Mouse (Mus musculus) heart, embryonic 15.5 days (tissue): Measurements from ENCODE around the gene Tfr2. TPM values are rescaled to one million over a fixed set of nuclear protein-coding genes. Genes with fewer than 3 reads are reported as not detected.
A peak's percentile ranks its signal among the peaks of the same experiment; 100 is the strongest.

Experiments used
- ATAC-seq: fragments of 200-750 bp; cut with Nextera tagmentation; replicated peaks from 2 replicates; pipeline ENCODE4 v1.8.0; 2017; ENCODE audit warnings: low read depth, moderate TSS enrichment; ENCODE audit not compliant: insufficient number of reproducible peaks, insufficient read depth, low FRiP score
- H3K27ac ChIP-seq: fragments of 300-500 bp; sonication (generic); 2 replicates; pipeline ENCODE4 v1.5.1; 2015; ENCODE audit warnings: mild to moderate bottlenecking, inconsistent platforms
- H3K27me3 ChIP-seq: fragments of 300-500 bp; sonication (generic); 2 replicates; pipeline ENCODE4 v1.6.1; 2015; ENCODE audit warnings: inconsistent platforms
- H3K36me3 ChIP-seq: fragments of 300-500 bp; sonication (generic); 2 replicates; pipeline ENCODE4 v1.6.1; 2015; ENCODE audit warnings: mild to moderate bottlenecking, inconsistent platforms
- H3K4me1 ChIP-seq: fragments of 300-500 bp; sonication (generic); replicated peaks from 2 replicates; pipeline ENCODE4 v1.6.1; 2015; ENCODE audit warnings: inconsistent platforms
- H3K4me2 ChIP-seq: fragments of 300-500 bp; sonication (generic); 2 replicates; pipeline ENCODE4 v1.6.1; 2015; ENCODE audit warnings: inconsistent platforms, mild to moderate bottlenecking, moderate library complexity
- H3K4me3 ChIP-seq: fragments of 300-500 bp; sonication (generic); 2 replicates; pipeline ENCODE4 v1.5.1; 2015; ENCODE audit warnings: mild to moderate bottlenecking, inconsistent platforms
- H3K9ac ChIP-seq: fragments of 300-500 bp; sonication (generic); 2 replicates; pipeline ENCODE4 v1.6.1; 2015; ENCODE audit warnings: mild to moderate bottlenecking, inconsistent platforms
- H3K9me3 ChIP-seq: fragments of 300-500 bp; sonication (generic); replicated peaks from 2 replicates; pipeline ENCODE4 v1.6.1; 2016; ENCODE audit warnings: inconsistent platforms
- WGBS: fragments of 180-500 bp; shearing (Covaris S2); methylation state at CpG from one replicate; pipeline ENCODE4 v1.1.7; 2015; ENCODE audit warnings: mixed read lengths; 5-methylcytosine and 5-hydroxymethylcytosine counted together
- polyA plus RNA-seq: library from polyadenylated mRNA; unstranded; fragments of >200 nt; fragmentation: Nextera tagmentation; extraction: Ambion mirVana; gene quantifications from 2 replicates; pipeline ENCODE4 v1.2.1, GENCODE M21; 2015

Gene Tfr2
- polyA plus RNA-seq, 1 experiment from 2014 or later = 0.31 TPM

DNA sequence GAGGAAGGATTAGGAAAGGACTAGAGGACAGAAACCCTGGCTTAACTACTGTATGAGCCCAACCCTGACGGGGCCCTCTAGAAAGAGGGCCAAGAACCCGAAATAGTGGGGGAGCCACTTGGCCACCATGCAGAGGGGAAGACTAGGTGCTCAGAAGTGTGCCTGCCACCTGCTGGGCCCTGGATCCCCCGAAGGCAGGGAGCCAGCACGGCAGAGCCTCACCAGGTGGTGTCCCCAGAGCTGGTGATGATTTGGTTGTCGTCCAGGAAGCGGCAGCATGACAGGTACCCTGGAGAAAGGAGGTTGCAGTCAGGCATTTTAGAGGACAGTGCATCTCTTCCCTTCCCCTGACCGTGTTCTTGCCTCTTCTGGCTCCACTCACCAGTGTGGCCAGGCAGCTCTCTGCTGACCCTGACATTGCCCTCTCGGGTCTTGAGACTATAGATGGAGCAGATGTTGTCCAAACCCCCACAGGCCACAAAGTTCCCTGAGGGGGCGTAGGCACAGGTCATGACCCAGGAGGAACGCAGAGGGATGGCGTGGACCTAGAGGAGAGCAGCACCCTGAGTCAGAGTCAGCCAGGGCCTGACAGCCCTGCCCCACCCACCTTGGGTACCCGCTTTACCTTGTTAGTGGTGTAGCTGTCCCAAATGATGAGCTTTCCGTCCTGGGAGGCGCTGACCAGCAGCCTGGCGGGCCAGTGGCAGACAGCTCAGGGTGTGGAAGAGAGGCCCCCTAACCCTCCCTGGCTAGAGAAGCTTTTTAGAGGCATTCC, 40.2 kb upstream of the Tfr2 start:
- 78% methylated on average over 15 of the region's 15 CpGs for WGBS
- peaks cover 49% of the 10 kb centered on the region for H3K36me3 ChIP-seq
- ATAC-seq = no peak

DNA sequence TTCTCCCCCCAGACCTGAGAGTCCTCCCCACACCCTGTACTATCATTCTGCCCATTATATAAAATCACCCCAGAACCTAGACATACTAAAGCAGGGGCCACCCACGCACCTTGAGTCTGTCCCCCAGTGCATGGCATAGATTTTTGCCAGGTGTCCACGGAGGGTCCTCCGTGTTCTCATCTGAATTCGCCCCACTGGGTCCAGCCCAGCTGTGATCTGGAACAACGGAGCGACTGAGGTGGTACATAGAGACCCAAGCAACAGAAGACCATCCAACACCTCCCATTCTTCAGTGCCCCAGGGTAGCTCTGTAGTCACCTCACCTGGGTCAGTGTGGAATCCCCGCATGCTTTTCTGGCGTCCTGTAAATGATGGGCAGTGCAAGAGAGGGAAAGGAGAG, 39.6 kb upstream of the Tfr2 start:
- Histone ChIP-seq H3K4me3 (peak overlapping the region; percentile 82), H3K9me3 (no peaks in the 10 kb centered on the region), H3K9ac (peak overlapping the region; percentile 87; the same call in 1 of the 2 replicates), H3K4me2 (peak overlapping the region; percentile 91), H3K4me1 (peaks cover 51% of the 10 kb centered on the region), H3K27me3 (no peaks in the 10 kb centered on the region), H3K36me3 (peaks cover 42% of the 10 kb centered on the region), H3K27ac (peak overlapping the region; percentile 94)
- WGBS = 79% methylated on average over 8 of the region's 8 CpGs
- ATAC-seq = no peak

More for the DNA sequence above, 40.2 kb upstream of the Tfr2 start:
- H3K4me2 ChIP-seq = peak overlapping the region; percentile 91
- H3K9ac ChIP-seq = no peak overlapping the region
- H3K4me3 ChIP-seq = no peak overlapping the region
- no peaks in the 10 kb centered on the region for H3K27me3 ChIP-seq
- H3K9me3 ChIP-seq = no peaks in the 10 kb centered on the region
- H3K4me1 ChIP-seq = peaks cover 51% of the 10 kb centered on the region
- H3K27ac ChIP-seq = peak overlapping the region; percentile 94; the same call in 1 of the 2 replicates

DNA sequence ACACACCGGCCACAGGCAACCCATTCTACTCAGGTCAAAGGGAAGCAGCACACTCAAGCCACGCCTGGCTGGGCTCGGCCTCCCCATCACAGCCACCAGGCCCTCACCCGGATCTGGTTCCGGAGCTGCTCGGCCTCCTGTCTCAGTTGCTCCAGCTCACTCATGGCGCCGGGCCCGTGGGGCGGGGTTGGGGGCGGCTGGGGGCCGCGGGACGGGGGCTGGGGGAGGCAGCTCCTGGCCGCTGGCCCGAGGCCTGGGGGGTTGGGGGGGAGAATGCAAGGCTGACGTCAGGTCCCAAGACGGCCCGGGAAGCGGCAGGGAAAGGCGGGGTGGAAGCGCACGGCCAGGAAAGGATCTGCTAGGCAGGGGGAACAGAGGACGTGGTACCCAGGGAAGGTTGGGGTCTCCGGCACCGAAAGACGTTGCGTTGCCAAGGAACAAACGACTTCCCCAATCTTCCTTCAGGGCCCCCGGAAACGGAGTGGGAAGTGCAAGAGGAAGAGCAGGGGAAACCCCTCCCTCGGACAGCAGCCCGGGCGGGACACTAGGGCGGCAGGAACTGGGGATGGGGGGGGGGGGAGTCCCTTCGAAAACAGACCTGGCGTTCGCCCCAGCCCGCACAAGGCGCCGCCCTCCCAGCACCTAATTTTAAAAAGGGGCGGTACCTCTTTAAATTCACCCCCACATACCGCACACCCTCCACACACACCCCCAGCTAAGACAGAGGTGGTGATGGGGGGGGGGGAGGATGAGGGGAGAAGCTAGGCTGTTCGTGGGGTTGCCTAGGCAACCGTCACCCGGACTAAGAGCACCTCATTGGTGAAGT, 38.8 kb upstream of the Tfr2 start:
- peak overlapping the region; percentile 82 for H3K4me3 ChIP-seq
- H3K27ac ChIP-seq = peak overlapping the region; percentile 94
- H3K4me2 ChIP-seq = peak overlapping the region; percentile 91
- no peaks in the 10 kb centered on the region for H3K9me3 ChIP-seq
- ATAC-seq = peak; percentile 38
- H3K27me3 ChIP-seq = no peaks in the 10 kb centered on the region
- H3K4me1 ChIP-seq = peaks cover 46% of the 10 kb centered on the region
- H3K9ac ChIP-seq = peak overlapping the region; percentile 87
- peaks cover 35% of the 10 kb centered on the region for H3K36me3 ChIP-seq
- WGBS = under 1% methylated on average over 46 of the region's 46 CpGs

DNA sequence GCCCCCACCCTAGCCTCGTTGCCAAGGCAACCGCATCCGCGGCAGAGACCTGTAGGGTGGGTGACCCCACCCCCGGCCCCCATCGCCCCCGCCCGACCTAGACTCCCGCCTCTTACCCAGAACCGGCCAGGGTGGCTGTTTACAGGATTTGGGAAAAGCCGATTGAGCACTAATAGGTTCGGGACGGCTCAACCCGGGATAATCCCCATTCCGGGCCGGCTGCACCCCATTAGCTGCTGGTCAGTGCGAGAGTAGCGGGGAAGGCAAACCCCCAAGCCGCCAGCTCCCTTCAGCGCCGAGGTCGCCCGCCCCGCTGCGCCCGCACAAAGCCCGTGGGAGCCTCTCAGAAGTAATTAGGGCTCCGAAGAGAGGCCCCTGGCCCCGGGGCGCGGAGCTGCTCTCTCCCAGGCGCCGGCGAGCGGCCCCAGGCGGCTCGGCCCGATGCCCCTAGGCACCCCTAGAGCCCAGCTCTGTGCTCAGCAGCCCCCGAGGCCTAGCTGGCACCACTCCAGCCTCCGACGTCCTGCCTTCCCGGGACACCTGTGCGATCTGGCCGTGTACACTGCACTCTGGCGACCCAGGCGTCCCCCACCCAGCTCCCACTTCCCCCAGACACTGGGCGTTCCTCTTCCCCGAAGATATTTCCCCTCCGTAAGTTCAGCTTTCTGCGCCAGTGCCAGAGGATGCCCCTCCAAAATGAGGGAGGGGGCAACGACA, 38.1 kb upstream of the Tfr2 start:
- Histone ChIP-seq H3K9ac (peak overlapping the region; percentile 87), H3K4me2 (peak overlapping the region; percentile 91), H3K27me3 (no peaks in the 10 kb centered on the region), H3K36me3 (peaks cover 29% of the 10 kb centered on the region), H3K9me3 (no peaks in the 10 kb centered on the region), H3K4me3 (peak overlapping the region; percentile 82), H3K27ac (peak overlapping the region; percentile 94), H3K4me1 (peaks cover 40% of the 10 kb centered on the region)
- peak; percentile 2; the same call in 1 of the 2 replicates for ATAC-seq
- under 1% methylated on average over 51 of the region's 51 CpGs for WGBS

DNA sequence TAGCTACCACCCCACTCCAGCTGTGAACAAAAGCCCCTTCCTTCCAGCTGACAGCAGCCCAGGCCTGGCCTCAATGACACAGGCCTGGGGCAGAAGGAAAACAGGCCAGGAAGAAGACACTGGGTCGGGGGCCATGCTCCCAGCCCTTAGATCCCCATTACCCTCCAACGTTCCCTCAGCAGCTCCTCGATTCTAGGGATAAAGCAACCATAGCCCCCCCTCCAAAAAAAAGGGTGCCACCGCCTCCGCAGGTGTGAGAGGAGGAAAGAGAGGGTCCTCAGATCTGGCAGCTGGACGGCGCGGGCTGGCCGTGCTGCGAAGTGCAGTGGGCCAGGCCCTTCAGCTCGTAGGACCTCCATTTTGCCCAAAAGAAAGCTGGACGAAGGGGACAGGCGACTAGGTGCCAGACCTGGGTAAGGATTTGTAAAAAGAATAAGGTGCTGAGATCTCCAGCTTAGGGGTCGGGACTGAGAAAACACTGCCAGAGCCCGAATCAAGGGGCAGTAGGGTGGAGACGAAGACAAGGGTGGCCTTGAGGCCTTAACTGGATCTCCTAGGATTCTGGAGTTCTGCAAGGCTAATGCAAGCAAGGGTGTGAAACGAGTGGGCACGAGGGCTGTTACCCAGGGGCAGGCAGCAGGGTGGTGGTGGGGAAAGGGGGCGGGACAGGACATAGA, 37.4 kb upstream of the Tfr2 start:
- peaks cover 37% of the 10 kb centered on the region for H3K4me1 ChIP-seq
- peak overlapping the region; percentile 82 for H3K4me3 ChIP-seq
- H3K27ac ChIP-seq = peak overlapping the region; percentile 94
- peak overlapping the region; percentile 87 for H3K9ac ChIP-seq
- H3K9me3 ChIP-seq = no peaks in the 10 kb centered on the region
- no peaks in the 10 kb centered on the region for H3K27me3 ChIP-seq
- H3K36me3 ChIP-seq = peaks cover 25% of the 10 kb centered on the region
- peak overlapping the region; percentile 91 for H3K4me2 ChIP-seq
- WGBS = 0% methylated on average over 19 of the region's 19 CpGs
- no peak for ATAC-seq

DNA sequence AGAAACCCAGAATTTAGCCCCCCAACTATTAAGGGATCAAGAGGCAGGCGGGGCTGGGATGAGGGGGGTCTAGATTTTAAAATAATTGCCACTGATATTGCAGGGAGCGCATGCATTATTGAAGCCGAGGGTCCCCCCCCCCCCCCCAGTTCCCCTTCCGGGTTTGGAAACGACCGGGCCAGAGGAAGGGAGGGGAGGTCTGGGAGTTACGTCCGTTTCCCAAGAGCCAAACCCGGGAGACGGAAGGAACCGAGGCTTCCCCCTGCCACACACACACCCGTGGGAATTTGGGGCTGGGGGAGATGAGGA, 36.9 kb upstream of the Tfr2 start:
- Histone ChIP-seq H3K4me2 (peak overlapping the region; percentile 91), H3K27me3 (no peaks in the 10 kb centered on the region), H3K36me3 (peaks cover 20% of the 10 kb centered on the region), H3K4me3 (peak overlapping the region; percentile 82), H3K9me3 (no peaks in the 10 kb centered on the region), H3K27ac (peak overlapping the region; percentile 94), H3K4me1 (peaks cover 35% of the 10 kb centered on the region), H3K9ac (peak overlapping the region; percentile 87)
- ATAC-seq = peak; percentile 2; the same call in 1 of the 2 replicates
- WGBS = 0% methylated on average over 9 of the region's 12 CpGs

DNA sequence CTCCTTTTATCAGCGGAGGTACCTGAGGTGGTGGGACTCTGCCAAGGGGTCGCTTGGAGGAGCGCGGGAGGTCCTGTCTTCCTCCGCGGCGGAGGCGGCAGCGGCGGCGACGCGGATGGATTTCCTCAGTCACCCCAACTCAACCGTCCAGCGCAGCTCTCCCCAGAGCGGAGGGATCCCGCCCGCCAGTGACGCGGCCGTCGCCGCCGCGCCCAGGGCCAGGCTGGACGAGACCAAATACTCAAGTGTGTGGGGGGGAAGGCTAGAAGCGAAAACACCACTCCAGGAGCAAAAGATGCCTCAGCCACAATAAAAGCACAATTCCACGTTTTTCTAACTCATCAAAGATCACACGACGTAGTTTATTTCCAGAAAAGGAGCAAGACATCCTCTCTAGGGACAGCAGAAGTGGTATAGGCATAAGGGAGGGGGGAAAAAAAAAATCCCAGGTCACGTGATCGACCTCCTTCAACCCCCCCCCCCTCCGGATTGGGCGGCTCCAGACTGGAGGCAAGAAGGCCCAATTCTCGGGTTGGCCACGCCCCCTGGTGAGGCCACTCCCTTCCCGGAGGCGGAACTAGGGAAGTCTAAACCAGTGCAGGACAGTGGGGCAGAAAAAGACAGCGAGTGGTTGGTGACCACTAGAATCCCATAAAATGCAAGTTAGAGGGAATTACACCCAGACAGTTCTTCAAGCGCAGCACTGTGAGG, 36.4 kb upstream of the Tfr2 start, which contains the start of the genes Epo and Gnb2:
Gene Epo, minus strand, starts transcription at position 126 of the 711 bp plus-strand sequence.
Gene Gnb2, minus strand, starts transcription at position 394 of the 711 bp plus-strand sequence.
- Histone ChIP-seq H3K27me3 (no peaks in the 10 kb centered on the region), H3K36me3 (peaks cover 15% of the 10 kb centered on the region), H3K4me3 (peak within 1 kb of the TSS; percentile 82), H3K4me2 (peak within 1 kb of the TSS; percentile 91), H3K4me1 (peaks cover 32% of the 10 kb centered on the region), H3K27ac (peak within 1 kb of the TSS; percentile 94), H3K9me3 (no peaks in the 10 kb centered on the region), H3K9ac (peak within 1 kb of the TSS; percentile 87)
- WGBS = 0% methylated on average over 40 of the region's 40 CpGs
- peak; percentile 79 for ATAC-seq

DNA sequence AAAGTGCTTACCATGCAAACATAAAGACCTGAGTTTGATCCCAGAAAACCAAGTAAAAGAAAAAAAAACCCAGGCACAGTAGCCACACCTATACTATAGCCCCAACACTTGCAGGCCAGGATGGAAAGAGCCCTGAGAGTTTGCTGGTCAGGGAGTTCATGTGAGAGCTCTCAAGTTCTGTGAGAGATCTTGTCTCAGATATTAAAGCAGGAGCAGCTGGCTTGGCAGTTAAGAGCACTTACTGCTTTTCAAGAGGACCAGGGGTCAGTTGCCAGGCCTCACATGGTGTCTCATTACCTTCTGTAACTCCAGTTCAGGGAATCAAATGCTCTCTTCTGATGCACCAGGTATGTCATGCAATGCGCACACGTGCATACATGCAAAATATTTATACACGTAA, 34.9 kb upstream of the Tfr2 start:
- Histone ChIP-seq H3K27me3 (no peaks in the 10 kb centered on the region), H3K4me3 (no peak overlapping the region), H3K9me3 (no peaks in the 10 kb centered on the region), H3K36me3 (0 out of 2 replicates have a peak, but pooled peaks cover under 1% of the 10 kb centered on the region), H3K9ac (no peak overlapping the region), H3K27ac (no peak overlapping the region), H3K4me1 (peaks cover 25% of the 10 kb centered on the region), H3K4me2 (no peak overlapping the region)
- no peak for ATAC-seq
- WGBS = 88% methylated on average over 3 of the region's 3 CpGs

DNA sequence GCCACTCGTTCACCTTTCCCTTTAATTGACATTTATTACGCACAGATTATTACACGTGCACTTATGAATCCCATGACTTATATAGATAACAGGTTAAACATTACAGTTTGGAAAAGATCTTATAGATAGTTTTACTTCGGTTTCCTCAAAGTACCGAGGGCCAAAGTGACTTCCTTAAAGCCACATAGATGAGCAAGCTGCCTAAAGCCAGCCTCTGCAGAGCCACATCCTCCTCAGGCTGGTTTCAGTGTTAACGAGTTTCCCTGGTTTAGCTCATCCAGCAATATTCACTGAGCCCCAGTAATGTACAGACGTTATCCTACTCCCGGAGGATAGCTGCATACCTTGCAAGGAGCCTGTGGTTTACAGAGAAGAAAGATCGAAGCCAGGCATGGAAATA, 34.3 kb upstream of the Tfr2 start:
- no peak for ATAC-seq
- H3K9ac ChIP-seq = no peak overlapping the region
- H3K4me3 ChIP-seq = no peak overlapping the region
- peaks cover 19% of the 10 kb centered on the region for H3K4me1 ChIP-seq
- H3K9me3 ChIP-seq = no peaks in the 10 kb centered on the region
- WGBS = 75% methylated on average over 9 of the region's 9 CpGs
- no peaks in the 10 kb centered on the region for H3K36me3 ChIP-seq
- H3K27ac ChIP-seq = no peak overlapping the region
- no peak overlapping the region for H3K4me2 ChIP-seq
- no peaks in the 10 kb centered on the region for H3K27me3 ChIP-seq

DNA sequence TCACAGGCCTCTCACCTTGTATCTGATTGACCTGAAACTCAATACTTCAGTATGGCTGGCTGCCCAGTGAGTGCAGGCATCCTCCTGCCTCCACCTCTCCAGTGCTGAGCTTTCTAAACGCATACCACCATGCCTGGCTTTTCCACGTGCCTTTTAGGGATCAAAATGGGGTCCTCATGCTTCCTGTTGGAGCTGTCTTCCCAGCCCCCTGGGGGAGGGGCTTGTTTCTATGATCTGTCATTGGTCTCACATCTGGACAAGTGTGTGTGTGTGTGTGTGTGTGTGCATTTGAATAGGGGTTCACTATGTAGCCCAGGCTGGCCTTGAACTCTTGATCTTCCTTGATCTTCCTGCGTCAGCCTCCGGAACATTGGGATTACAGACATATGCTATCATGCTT, 32.2 kb upstream of the Tfr2 start:
- Histone ChIP-seq H3K27ac (no peak overlapping the region), H3K4me3 (no peak overlapping the region), H3K4me2 (no peak overlapping the region), H3K9me3 (no peaks in the 10 kb centered on the region), H3K27me3 (no peaks in the 10 kb centered on the region), H3K9ac (no peak overlapping the region), H3K36me3 (no peaks in the 10 kb centered on the region), H3K4me1 (peaks cover 10% of the 10 kb centered on the region; the same call in 1 of the 2 replicates)
- ATAC-seq = no peak
- 59% methylated on average over 4 of the region's 4 CpGs for WGBS
